Mouse (Mus musculus) liver, embryonic 14.5 days (tissue): ENCODE results near the gene D10Wsu102e. TPM values are rescaled to one million over a fixed set of nuclear protein-coding genes. Genes with fewer than 3 reads are reported as not detected.

Experiments used
- ATAC-seq: fragments of 200-750 bp; cut with Nextera tagmentation; 2 replicates; pipeline ENCODE4 v1.8.0; 2017; ENCODE audit warnings: moderate number of reproducible peaks, mild to moderate bottlenecking, moderate library complexity; ENCODE audit not compliant: insufficient read depth
- DNase-seq, 3 experiments: peaks; one replicate each; pipeline ENCODE4 v3.0.0-alpha.2; 2012 to 2013; ENCODE audit warnings: low read depth in 3 of 3, low spot score in 3 of 3
- H3K27ac ChIP-seq: fragments of 300-500 bp; sonication (generic); 2 replicates; pipeline ENCODE4 v1.5.1; 2014; ENCODE audit warnings: moderate library complexity, mild to moderate bottlenecking, control low read depth, inconsistent platforms
- H3K27me3 ChIP-seq: fragments of 300-500 bp; sonication (generic); 2 replicates; pipeline ENCODE4 v1.6.1; 2014; ENCODE audit warnings: mild to moderate bottlenecking, low read length, moderate library complexity; ENCODE audit not compliant: control insufficient read depth, insufficient read depth
- H3K36me3 ChIP-seq: fragments of 300-500 bp; sonication (generic); replicated peaks from 2 replicates; pipeline ENCODE4 v1.6.1; 2014; ENCODE audit warnings: low read depth; ENCODE audit not compliant: control insufficient read depth, insufficient read depth
- H3K4me1 ChIP-seq, 2 experiments: fragments of 200-500 bp in 1 of 2; fragments of 300-500 bp in 1 of 2; sonication (generic) in 1 of 2; replicated peaks; 2 replicates each; pipeline ENCODE4 v1.6.1; 2012 to 2014; ENCODE audit warnings: antibody characterized with exemption in 1 of 2, inconsistent platforms in 1 of 2, low read length in 1 of 2; ENCODE audit not compliant: control insufficient read depth in 2 of 2, insufficient read depth in 2 of 2
- H3K4me2 ChIP-seq: fragments of 300-500 bp; sonication (generic); 2 replicates; pipeline ENCODE4 v1.6.1; 2014; ENCODE audit warnings: low read depth, mild to moderate bottlenecking, control low read depth, moderate library complexity
- H3K4me3 ChIP-seq, 2 experiments: fragments of 200-500 bp in 1 of 2; fragments of 300-500 bp in 1 of 2; sonication (generic) in 1 of 2; 2 replicates each; pipeline ENCODE4 v1.5.1; 2012 to 2014; ENCODE audit warnings: low read depth in 2 of 2, low read length in 2 of 2, mild to moderate bottlenecking in 2 of 2, control low read depth in 1 of 2, inconsistent platforms in 1 of 2, moderate library complexity in 1 of 2; ENCODE audit not compliant: insufficient read depth in 1 of 2
- H3K9ac ChIP-seq: fragments of 300-500 bp; sonication (generic); replicated peaks from 2 replicates; pipeline ENCODE4 v1.6.1; 2014; ENCODE audit warnings: mild to moderate bottlenecking, control low read depth, moderate library complexity
- H3K9me3 ChIP-seq: fragments of 300-500 bp; sonication (generic); 2 replicates; pipeline ENCODE4 v1.6.1; 2016; ENCODE audit warnings: low read length, mixed read lengths; ENCODE audit not compliant: control insufficient read depth
- CTCF ChIP-seq: IDR thresholded peaks from 2 replicates; pipeline ENCODE4 v1.5.1; 2016; ENCODE audit warnings: antibody characterized with exemption, low read depth, control low read depth
- EP300 ChIP-seq: IDR thresholded peaks from 2 replicates; pipeline ENCODE4 v1.6.1; 2016; ENCODE audit warnings: antibody characterized with exemption, low read depth
- WGBS: fragments of 180-500 bp; shearing (Covaris S2); extraction: QIAGEN DNeasy Blood & Tissue Kit; methylation state at CpG from one replicate; pipeline ENCODE4 v1.1.7; 2014; ENCODE audit not compliant: insufficient replicate concordance; 5-methylcytosine and 5-hydroxymethylcytosine counted together
- polyA plus RNA-seq, 2 experiments: library from polyadenylated mRNA; depleted of rRNA in 1 of 2; stranded (reverse) in 1 of 2; unstranded in 1 of 2; fragments of >200 nt; fragmentation: Nextera tagmentation in 1 of 2; extraction: Ambion mirVana in 1 of 2; gene quantifications; 2 replicates each; pipeline versions ENCODE4 v1.2.1 to v1.2.3; 2012 to 2014

Gene D10Wsu102e
- polyA plus RNA-seq, 2 experiments, result 0.19 to 0.20 TPM

- Histone ChIP-seq H3K4me2 (no peak overlapping the region), H3K27ac (no peak overlapping the region), H3K4me1 (peaks cover 4 to 7% of the 10 kb centered on the region in 2 experiments; a peak in 3 of 4 replicates), H3K9me3 (no peaks in the 10 kb centered on the region), H3K27me3 (no peaks in the 10 kb centered on the region), H3K9ac (no peak overlapping the region), H3K4me3 (no peak overlapping the region), H3K36me3 (no peaks in the 10 kb centered on the region)
- ATAC-seq (no peak), DNase-seq (no peak)
- 30% methylated on average over 14 of the region's 14 CpGs for WGBS
- TF ChIP-seq CTCF (no peak), EP300 (no peak)
Observed at GRCm38 (mm10) chr10:83353680-83354332, 6.2 kb upstream of the D10Wsu102e start.

GRCm38 (mm10) chr10:83354333-83354719 is 5.7 kb upstream of the D10Wsu102e start:
- WGBS, result 57% methylated on average over 8 of the region's 8 CpGs
- ATAC-seq, result no peak
- H3K4me2 ChIP-seq, result no peak overlapping the region

GRCm38 (mm10) chr10:83356416-83356815 is 3.6 kb upstream of the D10Wsu102e start:
- H3K27ac ChIP-seq, result no peak overlapping the region
- H3K4me3 ChIP-seq, result no peak overlapping the region
- H3K4me1 ChIP-seq, result peaks cover 15 to 18% of the 10 kb centered on the region in 2 experiments
- ATAC-seq (no peak), DNase-seq (no peak)
- H3K4me2 ChIP-seq, result no peak overlapping the region
- H3K36me3 ChIP-seq, result no peaks in the 10 kb centered on the region
- WGBS, result 64% methylated on average over 12 of the region's 12 CpGs
- no peaks in the 10 kb centered on the region for H3K27me3 ChIP-seq
- TF ChIP-seq CTCF (no peak), EP300 (no peak)
- no peak overlapping the region for H3K9ac ChIP-seq
- H3K9me3 ChIP-seq, result no peaks in the 10 kb centered on the region

More at GRCm38 (mm10) chr10:83354333-83354719, 5.7 kb upstream of the D10Wsu102e start:
- Histone ChIP-seq H3K9me3 (no peaks in the 10 kb centered on the region), H3K27ac (no peak overlapping the region), H3K9ac (no peak overlapping the region), H3K36me3 (no peaks in the 10 kb centered on the region), H3K4me1 (peaks cover 8 to 11% of the 10 kb centered on the region in 2 experiments), H3K27me3 (no peaks in the 10 kb centered on the region), H3K4me3 (no peak overlapping the region)
- 0 out of 2 replicates have a peak, but pooled peaks have one; percentile 11 for TF ChIP-seq CTCF
- no peak for TF ChIP-seq EP300
- no peak for DNase-seq

GRCm38 (mm10) chr10:83359451-83359850 is 570 bp upstream of the D10Wsu102e start:
- H3K4me1 ChIP-seq, result peaks cover 18 to 19% of the 10 kb centered on the region in 2 experiments
- peak overlapping the region; percentile 41 to 88 for H3K4me3 ChIP-seq
- 65% methylated on average over 4 of the region's 4 CpGs for WGBS
- H3K9me3 ChIP-seq, result no peaks in the 10 kb centered on the region
- TF ChIP-seq EP300, result 0 out of 2 replicates have a peak, but pooled peaks have one; percentile 3
- TF ChIP-seq CTCF, result no peak
- H3K36me3 ChIP-seq, result peaks cover 7% of the 10 kb centered on the region
- peak overlapping the region; percentile 88 for H3K4me2 ChIP-seq
- no peak overlapping the region for H3K9ac ChIP-seq
- ATAC-seq (peak; percentile 0; the same call in 1 of the 2 replicates), DNase-seq (no peak)
- H3K27ac ChIP-seq, result no peak overlapping the region
- H3K27me3 ChIP-seq, result no peaks in the 10 kb centered on the region

GRCm38 (mm10) chr10:83360356-83360755 is 335 bp downstream of the D10Wsu102e start:
- WGBS, result under 1% methylated on average over 40 of the region's 40 CpGs
- H3K27ac ChIP-seq, result no peak overlapping the region
- H3K36me3 ChIP-seq, result peaks cover 10% of the 10 kb centered on the region
- H3K27me3 ChIP-seq, result no peaks in the 10 kb centered on the region
- peak overlapping the region; percentile 83 for H3K9ac ChIP-seq
- peaks cover 18 to 19% of the 10 kb centered on the region in 2 experiments for H3K4me1 ChIP-seq
- TF ChIP-seq CTCF, result no peak
- TF ChIP-seq EP300, result no peak
- H3K9me3 ChIP-seq, result no peaks in the 10 kb centered on the region
- ATAC-seq (peak; percentile 64), DNase-seq (no peak)
- peak overlapping the region; percentile 88 to 92 for H3K4me3 ChIP-seq
- H3K4me2 ChIP-seq, result peak overlapping the region; percentile 88
